In genomic region chr8:26944846-26945245, GRCm38 (mm10) we compare ENCODE assay signal across 25 mouse cellular contexts.
"Had no signal": no experiment of that assay in that cellular context is flagged by ENCODE, and none has a peak within 500 bp of the region (broad histone marks: within the 10 kb centered on the region; RNA-seq: fewer than 3 reads in every experiment).

No protein-coding gene starts in this region.

- H3K27ac ChIP-seq: embryonic facial prominence, embryonic 10.5 days; embryonic facial prominence, embryonic 12.5 days; embryonic facial prominence, embryonic 13.5 days; embryonic facial prominence, embryonic 15.5 days; forebrain, embryonic 10.5 days; forebrain, embryonic 12.5 days; forebrain, embryonic 13.5 days; forebrain, embryonic 15.5 days; gastrocnemius, adult 2 months; heart, adult 2 months had no signal

- H3K27me3 ChIP-seq: embryonic facial prominence, embryonic 12.5 days; embryonic facial prominence, embryonic 13.5 days; embryonic facial prominence, embryonic 15.5 days; forebrain, embryonic 12.5 days; forebrain, embryonic 13.5 days; forebrain, embryonic 15.5 days had no signal

- DNase-seq: cerebellum, adult 8-10 months; cerebellum, adult 9-10 months; cerebellum, adult 9-11 months; cerebellum, postnatal 10 days; cerebellum, postnatal 14 days; cerebellum, postnatal 25 days; cerebellum, postnatal 36 days; embryo, embryonic 11 days; forebrain, postnatal 0 days; gastrocnemius, adult 2 months; gastrocnemius, postnatal 10 days; gastrocnemius, postnatal 14 days; gastrocnemius, postnatal 25 days; gastrocnemius, postnatal 36 days; heart, adult 18-20 months; heart, adult 2 months had no signal

- H3K9me3 ChIP-seq: embryonic facial prominence, embryonic 10.5 days; embryonic facial prominence, embryonic 12.5 days; embryonic facial prominence, embryonic 13.5 days; embryonic facial prominence, embryonic 15.5 days; forebrain, embryonic 10.5 days; forebrain, embryonic 12.5 days; forebrain, embryonic 13.5 days; forebrain, embryonic 15.5 days had no signal

- H3K4me3 ChIP-seq: embryonic facial prominence, embryonic 10.5 days; embryonic facial prominence, embryonic 12.5 days; embryonic facial prominence, embryonic 13.5 days; embryonic facial prominence, embryonic 15.5 days; erythroblast, embryonic 14.5 days; forebrain, embryonic 10.5 days; forebrain, embryonic 12.5 days; forebrain, embryonic 13.5 days; forebrain, embryonic 15.5 days; gastrocnemius, adult 2 months; heart, adult 2 months had no signal

- H3K4me1 ChIP-seq: embryonic facial prominence, embryonic 10.5 days; embryonic facial prominence, embryonic 12.5 days; embryonic facial prominence, embryonic 13.5 days; embryonic facial prominence, embryonic 15.5 days; forebrain, embryonic 10.5 days; forebrain, embryonic 12.5 days; forebrain, embryonic 13.5 days; forebrain, embryonic 15.5 days had no signal

- H3K36me3 ChIP-seq: embryonic facial prominence, embryonic 10.5 days; embryonic facial prominence, embryonic 12.5 days; embryonic facial prominence, embryonic 13.5 days; embryonic facial prominence, embryonic 15.5 days; forebrain, embryonic 10.5 days; forebrain, embryonic 12.5 days; forebrain, embryonic 15.5 days had no signal
